Mouse (Mus musculus) limb, embryonic 12.5 days (tissue): Measurements from ENCODE around the gene Usp5. TPM values are rescaled to one million over a fixed set of nuclear protein-coding genes. Genes with fewer than 3 reads are reported as not detected.
A peak's percentile ranks its signal among the peaks of the same experiment; 100 is the strongest.

Experiments used
- ATAC-seq: fragments of 200-750 bp; cut with Nextera tagmentation; 2 replicates; pipeline ENCODE4 v1.8.0; 2017; ENCODE audit warnings: low read depth, moderate TSS enrichment; ENCODE audit not compliant: insufficient number of reproducible peaks, insufficient read depth, low FRiP score, low TSS enrichment
- H3K27ac ChIP-seq: fragments of 300-500 bp; sonication (generic); 2 replicates; pipeline ENCODE4 v1.5.1; 2016; ENCODE audit warnings: mild to moderate bottlenecking, moderate library complexity
- H3K27me3 ChIP-seq: fragments of 300-500 bp; sonication (generic); 2 replicates; pipeline ENCODE4 v1.6.1; 2016; ENCODE audit warnings: mild to moderate bottlenecking, moderate library complexity
- H3K36me3 ChIP-seq: fragments of 300-500 bp; sonication (generic); 2 replicates; pipeline ENCODE4 v1.6.1; 2016; ENCODE audit warnings: mild to moderate bottlenecking, moderate library complexity
- H3K4me1 ChIP-seq: fragments of 300-500 bp; sonication (generic); replicated peaks from 2 replicates; pipeline ENCODE4 v1.6.1; 2016
- H3K4me2 ChIP-seq: fragments of 300-500 bp; sonication (generic); 2 replicates; pipeline ENCODE4 v1.6.1; 2016; ENCODE audit warnings: mild to moderate bottlenecking, moderate library complexity
- H3K4me3 ChIP-seq: fragments of 300-500 bp; sonication (generic); replicated peaks from 2 replicates; pipeline ENCODE4 v1.5.1; 2016; ENCODE audit warnings: mild to moderate bottlenecking
- H3K9ac ChIP-seq: fragments of 300-500 bp; sonication (generic); replicated peaks from 2 replicates; pipeline ENCODE4 v1.6.1; 2016; ENCODE audit warnings: mild to moderate bottlenecking, moderate library complexity
- H3K9me3 ChIP-seq: fragments of 300-500 bp; sonication (generic); 2 replicates; pipeline ENCODE4 v1.6.1; 2016; ENCODE audit warnings: mild to moderate bottlenecking, moderate library complexity
- WGBS: fragments of 180-500 bp; shearing (Covaris S2); methylation state at CpG from one replicate; pipeline ENCODE4 v1.1.7; 2016; 5-methylcytosine and 5-hydroxymethylcytosine counted together
- polyA plus RNA-seq: library from polyadenylated mRNA; unstranded; fragments of >200 nt; fragmentation: Nextera tagmentation; extraction: Ambion mirVana; gene quantifications from 2 replicates; pipeline ENCODE4 v1.2.1, GENCODE M21; 2016

Usp5 gene
- polyA plus RNA-seq, 1 experiment from 2014 or later = 196 TPM

- Histone ChIP-seq H3K4me1 (peaks cover 15% of the 10 kb centered on the region), H3K27ac (no peak overlapping the region), H3K36me3 (peaks cover 78% of the 10 kb centered on the region), H3K9ac (no peak overlapping the region), H3K4me3 (no peak overlapping the region), H3K9me3 (no peaks in the 10 kb centered on the region), H3K27me3 (no peaks in the 10 kb centered on the region), H3K4me2 (no peak overlapping the region)
- WGBS = 94% methylated on average over 8 of the region's 8 CpGs
- no peak for ATAC-seq
Measured at GRCm38 (mm10) chr6:124817563-124817962, 11.7 kb downstream of the Usp5 start.

- 96% methylated on average over 11 of the region's 11 CpGs for WGBS
- no peaks in the 10 kb centered on the region for H3K27me3 ChIP-seq
- no peak overlapping the region for H3K9ac ChIP-seq
- peaks cover 78% of the 10 kb centered on the region for H3K36me3 ChIP-seq
- no peak overlapping the region for H3K27ac ChIP-seq
- no peak for ATAC-seq
- H3K4me2 ChIP-seq = no peak overlapping the region
- peaks cover 20% of the 10 kb centered on the region for H3K4me1 ChIP-seq
- no peaks in the 10 kb centered on the region for H3K9me3 ChIP-seq
- H3K4me3 ChIP-seq = no peak overlapping the region
Measured at GRCm38 (mm10) chr6:124817125-124817524, 12.2 kb downstream of the Usp5 start.

GRCm38 (mm10) chr6:124816611-124817010, 12.7 kb downstream of the Usp5 start:
- no peak for ATAC-seq
- no peak overlapping the region for H3K4me2 ChIP-seq
- H3K4me1 ChIP-seq = peaks cover 24% of the 10 kb centered on the region
- no peaks in the 10 kb centered on the region for H3K27me3 ChIP-seq
- no peaks in the 10 kb centered on the region for H3K9me3 ChIP-seq
- H3K9ac ChIP-seq = no peak overlapping the region
- H3K27ac ChIP-seq = no peak overlapping the region
- peaks cover 78% of the 10 kb centered on the region for H3K36me3 ChIP-seq
- no peak overlapping the region for H3K4me3 ChIP-seq
- 91% methylated on average over 4 of the region's 4 CpGs for WGBS

- Histone ChIP-seq H3K4me3 (no peak overlapping the region), H3K9me3 (no peaks in the 10 kb centered on the region), H3K9ac (0 out of 2 replicates have a peak overlapping the region, but pooled peaks have one; percentile 19)
Measured at GRCm38 (mm10) chr6:124814858-124815774, 14.2 kb downstream of the Usp5 start.

GRCm38 (mm10) chr6:124814448-124814847, 14.8 kb downstream of the Usp5 start:
- Histone ChIP-seq H3K27ac (peak overlapping the region; percentile 96), H3K9me3 (no peaks in the 10 kb centered on the region), H3K9ac (no peak overlapping the region), H3K4me2 (peak overlapping the region; percentile 80), H3K27me3 (no peaks in the 10 kb centered on the region), H3K4me3 (peak overlapping the region; percentile 68), H3K36me3 (peaks cover 73% of the 10 kb centered on the region), H3K4me1 (peaks cover 36% of the 10 kb centered on the region)
- 35% methylated on average over 8 of the region's 8 CpGs for WGBS
- ATAC-seq = peak; percentile 32

More at GRCm38 (mm10) chr6:124814858-124815774, 14.2 kb downstream of the Usp5 start:
- H3K4me1 ChIP-seq = peaks cover 29% of the 10 kb centered on the region
- peaks cover 77% of the 10 kb centered on the region for H3K36me3 ChIP-seq
- ATAC-seq = no peak
- H3K27me3 ChIP-seq = no peaks in the 10 kb centered on the region
- 69% methylated on average over 9 of the region's 9 CpGs for WGBS
- H3K4me2 ChIP-seq = peak overlapping the region; percentile 80
- H3K27ac ChIP-seq = peak overlapping the region; percentile 96

- Histone ChIP-seq H3K4me3 (peak within 1 kb of the TSS; percentile 68), H3K27ac (peak within 1 kb of the TSS; percentile 96), H3K4me2 (peak within 1 kb of the TSS; percentile 80), H3K9ac (peak within 1 kb of the TSS; percentile 89), H3K4me1 (peaks cover 40% of the 10 kb centered on the region), H3K9me3 (no peaks in the 10 kb centered on the region), H3K27me3 (no peaks in the 10 kb centered on the region), H3K36me3 (peaks cover 67% of the 10 kb centered on the region)
- ATAC-seq = peak; percentile 80
- under 1% methylated on average over 22 of the region's 22 CpGs for WGBS
Measured at GRCm38 (mm10) chr6:124813933-124814332, 15.4 kb downstream of the Usp5 start, which contains the start of gene Tpi1. Gene Tpi1, minus strand, starts transcription at chr6:124814296.

- Histone ChIP-seq H3K9me3 (no peaks in the 10 kb centered on the region), H3K9ac (peak overlapping the region; percentile 89), H3K4me1 (peaks cover 43% of the 10 kb centered on the region), H3K27me3 (no peaks in the 10 kb centered on the region), H3K36me3 (peaks cover 63% of the 10 kb centered on the region), H3K27ac (peak overlapping the region; percentile 96), H3K4me3 (peak overlapping the region; percentile 68), H3K4me2 (peak overlapping the region; percentile 80)
- peak; percentile 38 for ATAC-seq
- WGBS = under 1% methylated on average over 18 of the region's 18 CpGs
Measured at GRCm38 (mm10) chr6:124813496-124813895, 15.8 kb downstream of the Usp5 start.

GRCm38 (mm10) chr6:124812848-124813247, 16.4 kb downstream of the Usp5 start:
- H3K4me3 ChIP-seq = peak overlapping the region; percentile 68
- H3K36me3 ChIP-seq = peaks cover 57% of the 10 kb centered on the region
- H3K4me1 ChIP-seq = peaks cover 50% of the 10 kb centered on the region

GRCm38 (mm10) chr6:124811701-124812560, 17.4 kb downstream of the Usp5 start:
- no peaks in the 10 kb centered on the region for H3K9me3 ChIP-seq
- H3K36me3 ChIP-seq = peaks cover 47% of the 10 kb centered on the region
- H3K27me3 ChIP-seq = no peaks in the 10 kb centered on the region
- H3K4me2 ChIP-seq = peak overlapping the region; percentile 80
- H3K27ac ChIP-seq = no peak overlapping the region
- peaks cover 56% of the 10 kb centered on the region for H3K4me1 ChIP-seq
- peak overlapping the region; percentile 68 for H3K4me3 ChIP-seq
- ATAC-seq = no peak
- WGBS = 86% methylated on average over 24 of the region's 24 CpGs
- H3K9ac ChIP-seq = peak overlapping the region; percentile 89

More at GRCm38 (mm10) chr6:124812848-124813247, 16.4 kb downstream of the Usp5 start:
- Histone ChIP-seq H3K9ac (peak overlapping the region; percentile 89), H3K9me3 (no peaks in the 10 kb centered on the region), H3K4me2 (peak overlapping the region; percentile 80), H3K27ac (peak overlapping the region; percentile 96), H3K27me3 (no peaks in the 10 kb centered on the region)
- WGBS = 20% methylated on average over 9 of the region's 9 CpGs
- no peak for ATAC-seq

- no peak overlapping the region for H3K4me3 ChIP-seq
- whole genome bisulfite sequencing = 91% methylated on average over 4 of the region's 4 CpGs
- peaks cover 41% of the 10 kb centered on the region for H3K36me3 ChIP-seq
- no peak overlapping the region for H3K27ac ChIP-seq
- H3K27me3 ChIP-seq = no peaks in the 10 kb centered on the region
- no peak overlapping the region for H3K9ac ChIP-seq
- H3K4me2 ChIP-seq = no peak overlapping the region
- ATAC-seq = no peak
- no peaks in the 10 kb centered on the region for H3K9me3 ChIP-seq
- peaks cover 60% of the 10 kb centered on the region for H3K4me1 ChIP-seq
Measured at GRCm38 (mm10) chr6:124811403-124811665, 17.9 kb downstream of the Usp5 start.
